Mouse (Mus musculus): ENCODE data around the gene Mindy1. TPM values are rescaled to one million over a fixed set of nuclear protein-coding genes. Genes with fewer than 3 reads are reported as not detected.
A peak's percentile ranks its signal among the peaks of the same experiment; 100 is the strongest.

Gene Mindy1
- polyA plus RNA-seq, 1 experiment from 2014 or later: 38.8 TPM

DNA sequence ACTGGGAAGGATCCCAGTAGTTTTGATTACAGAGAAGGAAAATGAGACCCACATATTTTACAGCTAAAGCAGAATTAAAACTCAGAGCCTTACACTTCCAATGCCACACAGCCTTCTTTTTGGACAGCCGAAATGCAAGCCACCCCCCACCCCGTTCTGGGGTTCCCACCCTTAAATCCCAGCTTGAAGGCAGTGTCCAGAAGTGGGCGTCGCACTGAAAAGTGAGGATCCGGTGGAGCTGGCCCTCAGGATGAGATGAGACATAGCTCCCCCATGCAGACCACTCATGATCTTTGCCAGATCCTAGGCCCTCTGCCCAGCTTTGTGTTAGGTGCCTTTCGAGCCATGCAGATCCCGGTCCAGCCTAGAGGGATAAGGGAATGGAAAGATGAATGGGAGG lies 39.6 kb upstream of the Mindy1 start, which contains the start of gene Gm128:
Gene Gm128 (minus strand): TSS at position 101 of the 400 bp plus-strand sequence.
- WGBS: 78% methylated on average over 7 of the region's 7 CpGs
- peaks cover 6% of the 10 kb centered on the region for H3K36me3 ChIP-seq (ENCODE audit: control insufficient read depth, insufficient read depth, low read length)
- H3K27me3 ChIP-seq (ENCODE audit: control insufficient read depth, insufficient read depth, low read length): no peaks in the 10 kb centered on the region
- no peak for ATAC-seq (ENCODE audit: low FRiP score)
- H3K4me2 ChIP-seq: no peak within 1 kb of the TSS
- H3K9me3 ChIP-seq (ENCODE audit: control insufficient read depth, low read length): no peaks in the 10 kb centered on the region
- peak within 1 kb of the TSS; percentile 18 for H3K9ac ChIP-seq (ENCODE audit: low read length)
- H3K4me1 ChIP-seq (ENCODE audit: control insufficient read depth, insufficient read depth, low read length): 0 out of 2 replicates have a peak, but pooled peaks cover 2% of the 10 kb centered on the region
- H3K27ac ChIP-seq (ENCODE audit: low read depth, low read length): no peak within 1 kb of the TSS
- DNase-seq (ENCODE audit: low spot score, missing footprints): no peak
- H3K4me3 ChIP-seq (ENCODE audit: low read depth, low read length): no peak within 1 kb of the TSS

DNA sequence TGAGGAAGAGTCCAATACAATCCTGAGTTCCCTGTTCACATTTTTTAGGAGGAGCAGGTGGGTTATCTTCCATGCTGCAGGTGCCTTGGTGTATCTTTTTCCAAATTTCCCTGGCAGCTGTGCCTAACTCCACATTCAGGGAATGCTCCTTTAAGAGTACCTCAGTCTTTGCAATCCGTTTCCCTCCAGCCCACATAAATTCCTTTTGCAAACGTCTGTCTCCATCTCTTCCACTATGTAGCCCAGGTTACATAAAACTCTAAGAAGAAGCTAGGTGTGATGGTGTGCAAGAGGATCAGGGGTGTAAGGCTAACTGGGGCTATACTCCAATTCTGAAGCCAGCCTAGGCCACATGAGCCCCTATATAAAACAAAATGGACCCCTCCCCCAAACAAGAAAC lies 38.1 kb upstream of the Mindy1 start:
- Histone ChIP-seq H3K9ac (ENCODE audit: low read length) (no peak overlapping the region), H3K9me3 (ENCODE audit: control insufficient read depth, low read length) (no peaks in the 10 kb centered on the region), H3K27ac (ENCODE audit: low read depth, low read length) (no peak overlapping the region), H3K27me3 (ENCODE audit: control insufficient read depth, insufficient read depth, low read length) (no peaks in the 10 kb centered on the region), H3K4me3 (ENCODE audit: low read depth, low read length) (no peak overlapping the region), H3K4me2 (no peak overlapping the region), H3K4me1 (ENCODE audit: control insufficient read depth, insufficient read depth, low read length) (0 out of 2 replicates have a peak, but pooled peaks cover 2% of the 10 kb centered on the region), H3K36me3 (ENCODE audit: control insufficient read depth, insufficient read depth, low read length) (peaks cover 3% of the 10 kb centered on the region)
- DNase-seq (ENCODE audit: low spot score, missing footprints): no peak
- ATAC-seq (ENCODE audit: low FRiP score): no peak
- WGBS: 92% methylated on average over 2 of the region's 2 CpGs

DNA sequence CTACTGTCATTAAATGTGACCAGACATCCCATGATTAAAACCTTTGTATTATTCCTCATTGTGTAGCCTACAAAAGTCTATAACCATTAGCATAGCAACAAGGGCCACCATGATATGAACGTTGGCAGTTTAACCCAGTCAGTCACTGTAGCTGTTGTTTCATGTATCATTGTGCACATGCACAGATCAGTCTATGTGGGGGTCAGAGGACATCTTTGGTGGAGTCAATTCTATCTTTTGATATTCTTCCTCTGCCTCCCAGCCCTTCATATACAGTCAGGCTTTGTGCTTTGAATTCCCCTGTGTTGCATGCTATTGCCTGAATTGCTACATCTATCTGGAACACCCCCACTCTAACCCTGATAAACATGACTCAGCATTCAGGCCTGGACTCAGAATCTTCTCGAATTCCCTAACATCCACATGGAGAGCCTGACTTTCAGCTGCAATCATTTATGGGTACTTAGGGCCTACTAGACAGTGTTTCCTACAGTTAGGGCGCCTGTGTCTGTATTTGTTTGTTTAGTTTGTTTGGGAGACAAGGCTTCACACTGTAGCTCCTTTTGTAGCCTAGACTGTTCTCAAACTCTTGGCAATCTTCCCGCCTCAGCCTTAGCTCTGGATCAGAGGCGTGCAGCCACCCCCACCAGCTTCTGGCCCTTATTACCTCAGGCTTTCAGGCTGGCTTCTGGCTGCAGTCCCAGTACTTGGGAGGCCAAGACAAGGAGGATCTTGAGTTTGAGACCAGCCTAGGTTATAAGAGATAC lies 34.5 kb upstream of the Mindy1 start:
- Histone ChIP-seq H3K9ac (ENCODE audit: low read length) (no peak overlapping the region), H3K4me2 (no peak overlapping the region), H3K27me3 (ENCODE audit: control insufficient read depth, insufficient read depth, low read length) (no peaks in the 10 kb centered on the region), H3K4me3 (ENCODE audit: low read depth, low read length) (no peak overlapping the region), H3K4me1 (ENCODE audit: control insufficient read depth, insufficient read depth, low read length) (no peaks in the 10 kb centered on the region), H3K36me3 (ENCODE audit: control insufficient read depth, insufficient read depth, low read length) (no peaks in the 10 kb centered on the region), H3K9me3 (ENCODE audit: control insufficient read depth, low read length) (no peaks in the 10 kb centered on the region), H3K27ac (ENCODE audit: low read depth, low read length) (no peak overlapping the region)
- no peak for ATAC-seq (ENCODE audit: low FRiP score)
- 89% methylated on average over 5 of the region's 5 CpGs for WGBS
- DNase-seq (ENCODE audit: low spot score, missing footprints): no peak

DNA sequence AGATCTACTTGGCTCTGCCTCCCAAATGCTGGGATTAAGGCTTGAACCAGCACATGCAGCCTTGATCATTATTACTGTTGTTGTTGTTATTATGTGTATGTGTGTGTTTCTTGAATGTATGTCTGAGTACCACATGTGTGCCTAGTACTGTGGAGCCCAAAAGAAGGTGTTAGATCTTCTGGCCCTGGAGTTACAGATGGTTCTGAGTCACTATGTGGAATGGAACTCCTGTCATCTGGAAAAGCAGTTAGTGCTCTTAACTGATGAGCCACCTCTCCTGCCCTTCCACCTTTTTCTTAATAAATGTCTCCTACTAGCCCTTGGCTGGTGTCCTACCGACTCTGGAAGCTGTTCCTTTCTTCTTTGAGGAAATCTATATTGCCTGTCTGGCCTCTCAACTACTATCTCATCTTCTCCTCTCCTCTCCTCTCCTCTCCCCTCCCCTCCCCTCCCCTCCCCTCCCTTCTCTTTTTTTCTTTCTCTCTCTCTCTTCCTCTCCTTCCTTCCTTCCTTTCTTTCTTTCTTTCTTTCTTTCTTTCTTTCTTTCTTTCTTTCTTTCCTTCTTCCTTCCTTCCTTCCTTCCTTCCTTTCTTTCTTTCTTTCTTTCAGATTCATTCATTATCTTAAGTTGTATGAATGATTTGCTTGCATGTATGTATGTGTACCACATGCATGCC lies 33.3 kb upstream of the Mindy1 start:
- H3K27me3 ChIP-seq (ENCODE audit: control insufficient read depth, insufficient read depth, low read length): no peaks in the 10 kb centered on the region
- H3K4me2 ChIP-seq: no peak overlapping the region
- 83% methylated on average over 1 of the region's 1 CpGs for WGBS
- no peak overlapping the region for H3K27ac ChIP-seq (ENCODE audit: low read depth, low read length)
- ATAC-seq (ENCODE audit: low FRiP score): no peak
- DNase-seq (ENCODE audit: low spot score, missing footprints): no peak
- no peaks in the 10 kb centered on the region for H3K9me3 ChIP-seq (ENCODE audit: control insufficient read depth, low read length)
- H3K36me3 ChIP-seq (ENCODE audit: control insufficient read depth, insufficient read depth, low read length): no peaks in the 10 kb centered on the region
- no peaks in the 10 kb centered on the region for H3K4me1 ChIP-seq (ENCODE audit: control insufficient read depth, insufficient read depth, low read length)
- no peak overlapping the region for H3K9ac ChIP-seq (ENCODE audit: low read length)
- no peak overlapping the region for H3K4me3 ChIP-seq (ENCODE audit: low read depth, low read length)

DNA sequence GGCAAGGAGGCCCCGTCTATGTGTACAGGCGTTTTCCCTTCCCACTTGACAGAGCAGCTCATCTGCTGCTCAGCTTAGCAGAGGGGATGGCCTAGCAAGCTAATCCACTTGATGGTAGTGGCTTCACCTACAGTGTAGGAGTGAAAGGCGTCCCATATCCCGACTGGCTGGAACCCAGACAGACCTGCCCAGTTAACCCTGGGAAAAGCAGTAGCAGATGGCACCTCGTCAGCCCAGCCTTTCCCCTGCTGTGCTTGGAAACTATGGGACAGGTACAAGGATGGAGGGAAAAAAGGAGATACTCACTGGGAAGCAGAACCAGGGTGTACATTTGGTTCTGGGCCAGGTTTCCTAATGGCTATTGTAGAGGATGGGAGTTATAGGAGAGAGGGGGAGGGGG lies 30.8 kb upstream of the Mindy1 start:
- Histone ChIP-seq H3K27ac (ENCODE audit: low read depth, low read length) (no peak overlapping the region), H3K4me2 (no peak overlapping the region), H3K9me3 (ENCODE audit: control insufficient read depth, low read length) (no peaks in the 10 kb centered on the region), H3K36me3 (ENCODE audit: control insufficient read depth, insufficient read depth, low read length) (no peaks in the 10 kb centered on the region; the same call in 1 of the 2 replicates), H3K27me3 (ENCODE audit: control insufficient read depth, insufficient read depth, low read length) (no peaks in the 10 kb centered on the region), H3K4me1 (ENCODE audit: control insufficient read depth, insufficient read depth, low read length) (no peaks in the 10 kb centered on the region), H3K4me3 (ENCODE audit: low read depth, low read length) (no peak overlapping the region), H3K9ac (ENCODE audit: low read length) (no peak overlapping the region)
- ATAC-seq (ENCODE audit: low FRiP score): no peak
- WGBS: 91% methylated on average over 5 of the region's 5 CpGs
- DNase-seq (ENCODE audit: low spot score, missing footprints): no peak

DNA sequence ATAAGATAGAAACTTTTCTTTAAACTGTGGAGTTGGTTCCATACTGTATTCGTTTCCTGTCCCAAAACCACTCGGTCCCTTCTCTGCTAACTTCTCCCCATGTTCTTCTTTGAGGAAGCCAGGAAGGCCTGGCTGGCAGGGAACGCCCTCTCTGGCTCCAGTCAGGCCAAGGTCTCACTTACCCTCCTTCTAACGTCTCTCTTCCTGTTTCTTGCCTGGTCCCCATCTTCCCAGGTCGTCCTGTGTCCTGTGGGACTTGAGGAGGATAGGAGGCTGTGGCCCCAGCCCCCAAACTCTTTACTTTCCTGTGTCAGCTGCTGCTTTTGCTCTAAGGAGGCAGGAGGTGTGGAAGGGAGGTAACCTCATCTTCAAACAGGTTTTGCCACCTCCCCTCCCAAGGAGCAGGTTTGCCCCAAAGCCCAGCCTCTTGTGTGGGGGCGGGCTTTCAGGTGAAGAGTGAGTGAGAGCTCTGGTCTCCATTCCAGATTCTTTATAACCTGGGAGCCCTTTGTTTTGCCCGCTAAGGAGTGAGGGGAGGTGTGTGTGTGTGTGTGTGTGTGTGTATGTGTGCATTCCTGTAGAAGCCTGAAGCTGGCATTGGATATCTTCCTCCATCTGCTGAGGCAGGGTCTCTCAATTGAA lies 30.2 kb upstream of the Mindy1 start, which contains the start of gene Bnipl:
Gene Bnipl (minus strand): TSS at position 411 of the 642 bp plus-strand sequence.
- no peaks in the 10 kb centered on the region for H3K9me3 ChIP-seq (ENCODE audit: control insufficient read depth, low read length)
- H3K36me3 ChIP-seq (ENCODE audit: control insufficient read depth, insufficient read depth, low read length): no peaks in the 10 kb centered on the region; the same call in none of the 2 replicates
- WGBS: 61% methylated on average over 7 of the region's 7 CpGs
- no peak within 1 kb of the TSS for H3K4me2 ChIP-seq
- H3K4me3 ChIP-seq (ENCODE audit: low read depth, low read length): no peak within 1 kb of the TSS
- no peak within 1 kb of the TSS for H3K9ac ChIP-seq (ENCODE audit: low read length)
- DNase-seq (ENCODE audit: low spot score, missing footprints) (no peak), ATAC-seq (ENCODE audit: low FRiP score) (no peak)
- no peaks in the 10 kb centered on the region for H3K4me1 ChIP-seq (ENCODE audit: control insufficient read depth, insufficient read depth, low read length)
- no peak within 1 kb of the TSS for H3K27ac ChIP-seq (ENCODE audit: low read depth, low read length)
- no peaks in the 10 kb centered on the region for H3K27me3 ChIP-seq (ENCODE audit: control insufficient read depth, insufficient read depth, low read length)

DNA sequence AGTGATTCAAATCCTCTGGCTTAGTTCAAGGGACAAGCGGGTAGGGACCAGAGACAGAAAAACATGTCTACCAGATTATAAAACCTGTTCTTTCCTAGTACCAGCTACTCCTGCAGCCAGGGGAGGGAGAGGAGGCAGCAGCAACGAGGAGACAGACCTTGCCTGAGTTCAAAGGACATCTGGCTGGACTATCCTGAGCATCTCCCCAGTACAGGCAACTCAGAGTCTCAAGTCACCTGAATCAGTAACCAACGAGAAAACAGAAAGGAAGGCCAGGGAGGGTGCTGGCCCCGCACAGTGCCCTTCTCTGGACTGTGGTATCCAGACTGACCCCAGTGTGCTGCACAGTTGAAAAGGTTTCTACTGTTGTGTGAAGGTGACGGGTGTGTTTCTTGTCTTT lies 24.2 kb upstream of the Mindy1 start:
- H3K9me3 ChIP-seq (ENCODE audit: control insufficient read depth, low read length): no peaks in the 10 kb centered on the region
- H3K36me3 ChIP-seq (ENCODE audit: control insufficient read depth, insufficient read depth, low read length): peaks cover 14% of the 10 kb centered on the region
- no peak overlapping the region for H3K9ac ChIP-seq (ENCODE audit: low read length)

DNA sequence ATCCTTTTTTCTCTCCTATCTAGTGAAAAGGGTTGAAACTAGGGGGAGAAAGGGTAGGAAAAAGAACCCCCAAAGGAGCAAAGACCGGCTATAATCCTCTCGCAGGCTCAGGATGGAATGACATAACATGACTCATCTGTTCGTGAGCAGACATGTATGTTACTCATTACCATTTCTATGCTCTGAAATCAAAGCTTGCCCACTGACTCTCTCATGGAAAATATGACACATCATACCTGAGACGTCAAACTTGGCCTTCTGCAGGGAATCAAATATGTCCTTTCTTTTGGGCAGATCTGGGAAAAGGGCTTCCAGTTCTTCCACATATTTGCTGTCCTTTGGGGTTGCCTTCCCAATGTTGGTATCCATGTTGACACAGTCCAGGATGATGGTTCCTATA lies 19.2 kb upstream of the Mindy1 start:
- no peak for DNase-seq (ENCODE audit: low spot score, missing footprints)
- no peaks in the 10 kb centered on the region for H3K4me1 ChIP-seq (ENCODE audit: control insufficient read depth, insufficient read depth, low read length)
- 90% methylated on average over 4 of the region's 4 CpGs for WGBS
- no peak for ATAC-seq (ENCODE audit: low FRiP score)
- H3K4me3 ChIP-seq (ENCODE audit: low read depth, low read length): no peak overlapping the region
- H3K9me3 ChIP-seq (ENCODE audit: control insufficient read depth, low read length): no peaks in the 10 kb centered on the region
- no peak overlapping the region for H3K4me2 ChIP-seq
- no peaks in the 10 kb centered on the region for H3K27me3 ChIP-seq (ENCODE audit: control insufficient read depth, insufficient read depth, low read length)
- no peak overlapping the region for H3K27ac ChIP-seq (ENCODE audit: low read depth, low read length)
- peaks cover 16% of the 10 kb centered on the region for H3K36me3 ChIP-seq (ENCODE audit: control insufficient read depth, insufficient read depth, low read length)
- no peak overlapping the region for H3K9ac ChIP-seq (ENCODE audit: low read length)

More for the DNA sequence above, 24.2 kb upstream of the Mindy1 start:
- DNase-seq (ENCODE audit: low spot score, missing footprints) (no peak), ATAC-seq (ENCODE audit: low FRiP score) (no peak)
- 85% methylated on average over 5 of the region's 5 CpGs for WGBS
- H3K27ac ChIP-seq (ENCODE audit: low read depth, low read length): no peak overlapping the region
- no peak overlapping the region for H3K4me2 ChIP-seq
- no peaks in the 10 kb centered on the region for H3K4me1 ChIP-seq (ENCODE audit: control insufficient read depth, insufficient read depth, low read length)
- H3K4me3 ChIP-seq (ENCODE audit: low read depth, low read length): no peak overlapping the region
- H3K27me3 ChIP-seq (ENCODE audit: control insufficient read depth, insufficient read depth, low read length): no peaks in the 10 kb centered on the region

All from midbrain, embryonic 11.5 days (tissue).